Mouse (Mus musculus): ENCODE data around the gene Banp. TPM values are rescaled to one million over a fixed set of nuclear protein-coding genes. Genes with fewer than 3 reads are reported as not detected.

Gene Banp
- 16.3 and 41.1 TPM in 2 replicates for total RNA-seq (2015; ENCODE audit: low replicate concordance)
- total RNA-seq (2017; ENCODE audit: low replicate concordance) = 42.2 and 94.6 TPM in 2 replicates

- ATAC-seq (replicated peaks; ENCODE audit: low FRiP score, poor library complexity, severe bottlenecking) = no peak
These were observed at the start of gene Banp for GRCm38 (mm10) chr8:121949222-121949800. TSS of gene Banp (plus strand) at chr8:121949750.

DNA sequence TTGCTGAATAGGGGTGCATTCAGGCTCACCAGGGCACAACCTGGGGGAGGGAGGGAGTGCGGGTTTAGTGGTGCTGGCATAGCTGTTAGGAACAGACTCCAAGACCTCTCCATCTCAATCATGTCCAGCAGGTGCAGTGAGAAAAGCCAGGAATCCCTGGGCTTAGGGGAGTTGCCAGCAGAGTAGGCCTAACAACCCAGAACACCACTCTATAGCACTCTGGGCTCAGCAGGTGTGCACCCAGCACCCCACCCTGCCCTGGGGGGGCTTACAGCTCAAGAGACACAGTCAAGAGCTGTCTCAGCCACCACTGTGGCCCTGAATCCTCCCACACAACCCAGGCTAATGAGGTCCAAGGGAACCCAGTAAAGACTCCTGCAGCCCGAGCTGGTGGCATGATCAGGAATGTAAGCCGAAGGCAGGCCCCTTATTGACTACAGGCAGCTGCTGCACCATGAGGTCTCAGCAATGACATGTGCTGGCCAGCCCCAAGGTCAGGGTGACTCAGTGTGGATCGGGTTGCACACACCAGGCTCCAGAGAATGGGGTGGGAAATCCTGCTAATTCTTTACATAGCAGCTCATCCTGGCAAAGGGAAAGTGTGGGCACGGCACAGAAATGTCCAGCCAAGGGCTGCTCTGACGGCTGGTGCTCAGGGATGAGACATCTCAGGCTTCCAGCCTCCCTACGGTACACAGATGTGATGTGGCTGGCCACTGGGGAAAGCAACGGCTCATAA, 47.9 kb upstream of the Banp start:
- ATAC-seq (replicated peaks; ENCODE audit: low FRiP score, poor library complexity, severe bottlenecking) = no peak

DNA sequence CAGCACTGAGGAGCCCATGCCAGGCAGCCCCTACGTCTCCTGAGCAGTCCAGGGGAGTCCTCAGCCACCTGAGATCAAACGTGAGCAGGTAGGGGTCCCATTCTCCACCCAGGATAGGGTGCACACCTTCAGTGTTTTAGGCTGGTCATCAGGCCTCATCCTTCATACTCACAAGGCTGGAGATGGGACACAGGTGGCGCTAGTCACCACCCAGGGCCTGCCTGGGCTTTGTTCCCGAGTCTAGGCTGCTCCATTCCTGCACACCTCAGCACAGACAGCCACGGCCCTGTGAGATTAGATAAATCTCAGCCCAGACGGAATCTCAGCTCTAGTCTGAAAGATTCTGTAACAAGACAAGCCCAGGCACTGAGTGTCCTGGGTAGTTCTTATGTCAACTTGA, 45.6 kb upstream of the Banp start:
- ATAC-seq (replicated peaks; ENCODE audit: low FRiP score, poor library complexity, severe bottlenecking) = no peak

DNA sequence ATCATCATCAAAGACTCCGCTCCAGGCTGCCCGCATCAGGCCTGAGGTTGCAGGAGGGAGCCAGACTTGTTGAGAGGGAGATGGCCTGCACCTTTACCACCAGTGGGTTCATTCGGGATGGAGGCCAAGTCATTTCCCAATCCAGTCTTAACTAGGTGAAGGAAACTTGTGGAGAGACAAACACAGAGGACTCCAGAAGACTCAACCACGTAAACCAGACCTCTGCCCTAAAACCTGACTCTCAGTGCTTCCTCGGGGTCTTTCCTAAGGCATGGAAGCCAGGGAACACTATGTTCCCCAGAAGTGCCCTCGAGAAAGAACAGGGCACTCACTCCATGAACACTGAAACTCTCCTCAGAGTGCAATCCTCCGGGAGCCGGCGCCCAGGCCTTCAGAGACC, 44.6 kb upstream of the Banp start:
- no peak for ATAC-seq (replicated peaks; ENCODE audit: low FRiP score, poor library complexity, severe bottlenecking)

DNA sequence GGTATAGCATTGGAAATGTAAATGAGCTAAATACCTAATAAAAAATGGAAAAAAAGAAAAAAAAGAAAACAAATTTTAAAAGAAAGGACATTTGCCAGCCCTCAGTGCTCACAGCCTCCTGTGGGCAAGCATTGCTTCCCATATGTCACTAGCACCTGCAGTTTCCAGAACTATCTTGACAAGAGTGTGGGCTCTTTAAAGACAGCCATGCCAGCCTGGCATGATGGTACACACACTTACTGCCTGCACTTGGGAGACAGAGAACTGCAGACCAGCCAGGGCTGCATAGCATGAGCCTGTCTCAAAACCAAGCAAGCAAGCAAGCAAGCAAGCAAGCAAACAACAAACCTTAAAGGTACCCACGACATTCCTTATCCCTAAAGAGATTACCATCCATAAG, 44.1 kb upstream of the Banp start:
- ATAC-seq (replicated peaks; ENCODE audit: low FRiP score, poor library complexity, severe bottlenecking) = no peak

DNA sequence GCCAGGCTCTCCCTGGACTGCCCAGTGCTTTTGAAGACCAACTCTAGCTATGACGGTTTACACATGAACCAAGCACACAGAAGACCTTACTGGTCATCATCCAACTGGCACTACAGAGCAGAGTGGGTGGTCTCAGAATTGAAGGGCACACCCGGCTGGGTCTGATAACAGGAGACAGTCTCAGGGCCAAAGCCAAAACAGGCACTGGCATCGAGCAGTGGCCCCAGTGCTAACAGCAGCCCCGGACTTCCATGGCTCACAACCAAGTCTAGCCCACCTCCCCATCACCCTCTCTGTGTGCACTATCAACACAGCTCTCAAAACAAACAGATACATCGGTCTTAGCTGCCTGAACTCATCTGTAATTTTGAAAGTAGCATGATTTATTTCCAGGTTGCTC, 43.7 kb upstream of the Banp start:
- ATAC-seq (replicated peaks; ENCODE audit: low FRiP score, poor library complexity, severe bottlenecking) = no peak

GRCm38 (mm10) chr8:121906542-121907512, 42.7 kb upstream of the Banp start:
- ATAC-seq (replicated peaks; ENCODE audit: low FRiP score, poor library complexity, severe bottlenecking) = no peak; the same call in 1 of the 2 replicates

GRCm38 (mm10) chr8:121907587-121908248, 41.8 kb upstream of the Banp start, which contains the start of gene Slc7a5:
TSS of gene Slc7a5 (minus strand) at chr8:121907694.
- ATAC-seq (replicated peaks; ENCODE audit: low FRiP score, poor library complexity, severe bottlenecking) = peak; percentile 80

GRCm38 (mm10) chr8:121908378-121909147, 41.0 kb upstream of the Banp start:
- ATAC-seq (replicated peaks; ENCODE audit: low FRiP score, poor library complexity, severe bottlenecking) = no peak

- no peak for ATAC-seq (replicated peaks; ENCODE audit: low FRiP score, poor library complexity, severe bottlenecking)
These were observed 40.4 kb upstream of the Banp start for GRCm38 (mm10) chr8:121909148-121909541.

- ATAC-seq (replicated peaks; ENCODE audit: low FRiP score, poor library complexity, severe bottlenecking) = no peak
These were observed 39.9 kb upstream of the Banp start for GRCm38 (mm10) chr8:121909663-121910062.

DNA sequence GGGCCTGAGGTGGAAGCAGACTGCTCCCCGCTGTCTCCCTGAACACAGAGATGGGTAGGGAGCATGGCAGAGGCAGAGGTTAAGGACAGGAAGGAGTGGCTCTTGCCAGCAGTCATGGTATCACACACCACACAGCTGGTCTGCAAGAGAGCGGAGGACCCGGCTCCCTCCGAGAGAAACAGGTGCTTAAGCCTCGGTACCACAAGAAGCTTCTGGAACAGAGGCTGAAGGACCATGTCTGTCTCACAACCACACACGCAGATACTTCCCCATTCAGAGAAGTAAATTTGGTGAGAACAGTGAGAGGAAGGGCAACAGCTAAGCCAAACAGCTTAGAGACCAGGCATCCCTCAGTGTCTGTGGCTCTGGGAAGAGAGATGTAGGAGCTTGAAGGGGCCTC, 38.1 kb upstream of the Banp start:
- no peak for ATAC-seq (replicated peaks; ENCODE audit: low FRiP score, poor library complexity, severe bottlenecking)

DNA sequence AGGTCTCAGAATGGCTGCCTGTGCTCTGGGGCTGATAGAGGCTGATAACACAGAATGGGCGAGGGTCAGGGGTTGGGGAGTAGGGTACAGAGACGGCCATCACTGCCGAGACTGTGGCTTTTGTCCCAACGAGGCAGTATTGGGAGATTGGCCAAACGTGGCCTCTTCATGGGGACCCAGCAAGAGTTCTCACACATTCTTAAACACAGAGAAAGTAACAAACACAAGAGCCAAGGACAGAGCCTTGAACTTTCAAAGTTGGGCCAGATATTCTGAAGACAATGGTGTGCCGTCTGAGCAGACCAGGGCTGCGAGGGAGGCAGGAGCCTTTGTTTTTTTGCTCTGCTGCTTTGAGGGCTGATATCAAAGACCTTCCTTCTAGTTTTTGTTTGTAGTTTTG, 37.6 kb upstream of the Banp start:
- no peak for ATAC-seq (replicated peaks; ENCODE audit: low FRiP score, poor library complexity, severe bottlenecking)

DNA sequence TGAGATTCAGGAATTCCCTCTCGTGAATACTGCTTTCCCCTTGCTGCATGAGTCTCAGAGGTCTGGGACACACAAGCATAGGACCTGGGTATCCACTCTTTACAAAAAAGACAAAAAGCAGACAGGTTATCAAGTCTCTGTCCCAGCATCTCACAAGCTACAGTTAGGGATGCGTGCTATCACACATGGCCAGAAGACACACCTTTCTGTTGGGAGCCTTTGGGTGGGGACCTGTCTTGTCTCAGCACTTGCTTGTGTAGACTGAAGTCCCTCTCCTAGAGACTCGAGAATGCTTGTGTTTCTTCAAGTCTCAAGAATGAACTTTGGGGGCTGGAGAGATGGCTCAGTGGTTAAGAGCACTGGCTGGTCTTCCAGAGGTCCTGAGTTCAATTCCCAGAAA, 36.7 kb upstream of the Banp start:
- no peak for ATAC-seq (replicated peaks; ENCODE audit: low FRiP score, poor library complexity, severe bottlenecking)

- no peak for ATAC-seq (replicated peaks; ENCODE audit: low FRiP score, poor library complexity, severe bottlenecking)
These were observed 36.2 kb upstream of the Banp start for GRCm38 (mm10) chr8:121913378-121913777.

- no peak for ATAC-seq (replicated peaks; ENCODE audit: low FRiP score, poor library complexity, severe bottlenecking)
These were observed 30.4 kb upstream of the Banp start for GRCm38 (mm10) chr8:121919158-121919557.

- ATAC-seq (replicated peaks; ENCODE audit: low FRiP score, poor library complexity, severe bottlenecking) = no peak
These were observed 29.8 kb upstream of the Banp start for GRCm38 (mm10) chr8:121919731-121920130.

DNA sequence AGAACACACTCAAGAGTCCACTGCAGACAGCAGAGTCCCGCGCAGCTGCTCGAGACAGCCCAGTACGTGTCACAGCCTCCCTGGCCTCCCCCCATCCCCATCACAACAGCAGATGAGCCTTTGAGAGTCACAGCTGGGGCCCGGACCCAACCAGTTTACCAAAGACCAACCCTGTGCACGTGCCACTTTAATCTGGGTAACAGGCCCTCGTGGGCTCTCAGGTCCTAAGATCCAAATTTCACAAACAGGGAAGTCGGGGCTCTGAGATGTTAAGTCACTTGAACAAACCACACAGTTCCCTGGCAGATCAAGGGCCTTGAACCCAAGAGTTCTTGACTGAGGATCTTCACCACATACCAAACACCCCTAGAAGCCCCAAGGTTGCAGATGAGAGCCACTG, 28.0 kb upstream of the Banp start:
- no peak for ATAC-seq (replicated peaks; ENCODE audit: low FRiP score, poor library complexity, severe bottlenecking)

DNA sequence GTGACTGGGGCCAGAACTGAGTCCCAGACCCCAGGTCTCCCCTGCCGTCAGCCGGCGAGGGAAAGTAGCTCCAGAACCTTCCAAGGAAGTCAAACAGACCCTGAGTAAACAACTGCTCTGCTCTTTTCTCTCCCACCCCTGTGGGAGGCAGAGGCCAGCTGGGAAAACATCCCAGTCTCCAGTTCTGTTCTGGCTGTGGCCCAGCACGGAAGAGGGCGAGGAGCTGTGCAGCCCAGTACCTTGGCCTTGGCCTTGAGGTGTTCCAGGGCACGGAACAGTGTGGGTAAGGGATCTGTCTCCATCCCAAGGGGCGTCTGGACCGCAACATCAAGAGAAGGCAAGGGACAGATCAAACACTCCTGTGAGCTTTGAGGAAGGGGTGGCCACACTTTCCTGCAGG, 27.4 kb upstream of the Banp start:
- no peak for ATAC-seq (replicated peaks; ENCODE audit: low FRiP score, poor library complexity, severe bottlenecking)
